Comparison of ENCODE assay signal across 9 mouse cellular contexts in genomic region chr2:144166102-144166750, GRCm38 (mm10).
DNase-seq lines count a peak whose midpoint lies in the region; ATAC-seq and TF ChIP-seq lines count a peak whose summit lies in the region.
"Had no signal": no experiment of that assay in that cellular context is flagged by ENCODE, and none has a peak within 500 bp of the region (broad histone marks: within the 10 kb centered on the region; RNA-seq: fewer than 3 reads in every experiment).

No protein-coding gene starts in this region.

- DNase-seq in gastrocnemius, adult 2 months = no peak
- DNase-seq in gastrocnemius, adult 18-20 months (ENCODE audit: low spot score) = no peak
- no peak for DNase-seq in forebrain, embryonic 14.5 days (ENCODE audit: low spot score)
- DNase-seq in liver, postnatal 0 days = no peak
- no peak for DNase-seq in right cerebral cortex, adult 18-20 months
- no peak for DNase-seq in frontal cortex, postnatal 10 days (ENCODE audit: low spot score in 2 of 2)
- no peak for DNase-seq in adrenal gland, adult 8-10 months

- peak overlapping the region; percentile 78 for H3K9ac ChIP-seq in forebrain, embryonic 14.5 days (ENCODE audit: low read length)
- peak overlapping the region; percentile 71 for H3K9ac ChIP-seq in liver, postnatal 0 days (replicated peaks)

- ATAC-seq in forebrain, embryonic 14.5 days = no peak
- ATAC-seq in liver, postnatal 0 days = no peak

- H3K4me1 ChIP-seq in E14TG2a.4 (replicated peaks; ENCODE audit: low read depth, low read length) = peaks cover 17% of the 10 kb centered on the region
- H3K4me1 ChIP-seq in forebrain, embryonic 14.5 days (ENCODE audit: control insufficient read depth, insufficient read depth, low read length) = no peaks in the 10 kb centered on the region; the same call in 1 of the 2 replicates
- peaks cover 28% of the 10 kb centered on the region for H3K4me1 ChIP-seq in liver, postnatal 0 days (ENCODE audit: insufficient read depth)

- peak overlapping the region; percentile 89 for H3K4me3 ChIP-seq in gastrocnemius, adult 2 months
- peak overlapping the region; percentile 80 for H3K4me3 ChIP-seq in E14TG2a.4 (replicated peaks; ENCODE audit: low read length)
- H3K4me3 ChIP-seq in forebrain, embryonic 14.5 days (ENCODE audit: low read depth, low read length) = peak overlapping the region; percentile 54
- H3K4me3 ChIP-seq in liver, postnatal 0 days (ENCODE audit: low read depth, low read length) = peak overlapping the region; percentile 63

- no peak for TF ChIP-seq EP300 in liver, postnatal 0 days (IDR thresholded peaks at IDR 0.05; ENCODE audit: low read depth)

- peak overlapping the region; percentile 88 for H3K4me2 ChIP-seq in forebrain, embryonic 14.5 days (ENCODE audit: low read length)
- peak overlapping the region; percentile 79 for H3K4me2 ChIP-seq in liver, postnatal 0 days (ENCODE audit: low read depth, low read length)

- intact Hi-C loops in gastrocnemius, adult 2 months (cut with DNase I) = no loop called here

- H3K27me3 ChIP-seq in E14TG2a.4 (ENCODE audit: insufficient read depth, low read length) = peaks cover 40% of the 10 kb centered on the region
- H3K27me3 ChIP-seq in forebrain, embryonic 14.5 days (replicated peaks; ENCODE audit: control insufficient read depth, insufficient read depth, low read length) = no peaks in the 10 kb centered on the region
- no peaks in the 10 kb centered on the region for H3K27me3 ChIP-seq in liver, postnatal 0 days (ENCODE audit: insufficient read depth, low read length)

- no peaks in the 10 kb centered on the region for H3K36me3 ChIP-seq in E14TG2a.4 (ENCODE audit: insufficient read depth, low read length)
- H3K36me3 ChIP-seq in forebrain, embryonic 14.5 days (ENCODE audit: control insufficient read depth, insufficient read depth, low read length) = no peaks in the 10 kb centered on the region
- H3K36me3 ChIP-seq in liver, postnatal 0 days (replicated peaks; ENCODE audit: insufficient read depth, low read length) = no peaks in the 10 kb centered on the region
- H3K36me3 ChIP-seq: G1E had no signal

- 28% methylated on average over 12 of the region's 12 CpGs for WGBS in forebrain, embryonic 14.5 days
- WGBS in liver, postnatal 0 days (ENCODE audit: insufficient replicate concordance) = 30% methylated on average over 12 of the region's 12 CpGs

- H3K27ac ChIP-seq in gastrocnemius, adult 2 months = peak overlapping the region; percentile 98
- H3K27ac ChIP-seq in forebrain, embryonic 14.5 days (ENCODE audit: low read depth, low read length) = no peak overlapping the region; the same call in 1 of the 2 replicates
- H3K27ac ChIP-seq in liver, postnatal 0 days (ENCODE audit: low read depth) = peak overlapping the region; percentile 93

- H3K9me3 ChIP-seq in E14TG2a.4 (ENCODE audit: low read length) = no peaks in the 10 kb centered on the region; the same call in 1 of the 2 replicates
- H3K9me3 ChIP-seq in forebrain, embryonic 14.5 days (replicated peaks; ENCODE audit: control insufficient read depth, low read length) = no peaks in the 10 kb centered on the region
- H3K9me3 ChIP-seq in liver, postnatal 0 days (ENCODE audit: low read length) = no peaks in the 10 kb centered on the region
- H3K9me3 ChIP-seq: G1E had no signal

- TF ChIP-seq CTCF in gastrocnemius, adult 2 months (IDR thresholded peaks at IDR 0.05) = no peak
- TF ChIP-seq CTCF in E14TG2a.4 (conservative IDR thresholded peaks at IDR 0.05; ENCODE audit: low read length) = no peak
- TF ChIP-seq CTCF in liver, postnatal 0 days (IDR thresholded peaks at IDR 0.05; ENCODE audit: low read depth) = no peak
